Comparison of ENCODE assay signal across 18 mouse cellular contexts in genomic region chr7:104400698-104401097, GRCm38 (mm10). TPM values are rescaled to one million over a fixed set of nuclear protein-coding genes. Genes with fewer than 3 reads are reported as not detected.
DNase-seq lines count a peak whose midpoint lies in the region; ATAC-seq and TF ChIP-seq lines count a peak whose summit lies in the region.
"Had no signal": no experiment of that assay in that cellular context is flagged by ENCODE, and none has a peak within 500 bp of the region (broad histone marks: within the 10 kb centered on the region; RNA-seq: fewer than 3 reads in every experiment).

TSS of gene Trim30c (minus strand) at chr7:104400837.

- peak within 1 kb of the TSS; percentile 22; the same call in 1 of the 2 replicates for H3K27ac ChIP-seq in small intestine, adult 2 months (ENCODE audit: insufficient read depth, low read depth, low read length)
- H3K27ac ChIP-seq in limb, embryonic 10.5 days = no peak within 1 kb of the TSS
- H3K27ac ChIP-seq: embryonic facial prominence, embryonic 12.5 days; liver, embryonic 15.5 days; stomach, embryonic 15.5 days had no signal

- H3K4me3 ChIP-seq in small intestine, adult 2 months (ENCODE audit: low read depth, low read length) = no peak within 1 kb of the TSS
- H3K4me3 ChIP-seq in limb, embryonic 10.5 days = no peak within 1 kb of the TSS
- H3K4me3 ChIP-seq: embryonic facial prominence, embryonic 12.5 days; liver, embryonic 15.5 days; stomach, embryonic 15.5 days had no signal

- DNase-seq in lung, postnatal 36 days = peak; percentile 3
- DNase-seq in lung, postnatal 10 days = no peak
- peak; percentile 4 to 15 for DNase-seq in CD8-positive naive resting alpha-beta T cell, adult 2 months (ENCODE audit: low read depth in 2 of 2, low spot score in 2 of 2)
- no peak for DNase-seq in limb, embryonic 10.5 days (ENCODE audit: low spot score)
- no peak for DNase-seq in cerebellum, postnatal 10 days
- DNase-seq: cerebellum, postnatal 14 days; layer of hippocampus, adult 9-11 months; thymus, postnatal 14 days had no signal

- 56% methylated on average over 1 of the region's 1 CpGs for WGBS in small intestine, adult 2 months
- WGBS in limb, embryonic 10.5 days = 75% methylated on average over 1 of the region's 1 CpGs

- TF ChIP-seq CTCF in small intestine, adult 2 months (IDR thresholded peaks at IDR 0.05; ENCODE audit: extremely low read depth, insufficient read length, insufficient replicate concordance, low read depth, low read length) = no peak

- TF ChIP-seq POLR2A in small intestine, adult 2 months (IDR thresholded peaks at IDR 0.05; ENCODE audit: low read depth, low read length) = no peak

- H3K27me3 ChIP-seq in small intestine, adult 2 months (ENCODE audit: control insufficient read depth, insufficient read depth, low read length) = no peaks in the 10 kb centered on the region
- no peaks in the 10 kb centered on the region for H3K27me3 ChIP-seq in limb, embryonic 10.5 days (ENCODE audit: low read depth, poor library complexity, severe bottlenecking)
- H3K27me3 ChIP-seq: embryonic facial prominence, embryonic 12.5 days; liver, embryonic 15.5 days; stomach, embryonic 15.5 days had no signal

- H3K36me3 ChIP-seq in small intestine, adult 2 months (ENCODE audit: control insufficient read depth, insufficient read depth, low read length) = no peaks in the 10 kb centered on the region
- no peaks in the 10 kb centered on the region for H3K36me3 ChIP-seq in limb, embryonic 10.5 days
- H3K36me3 ChIP-seq: embryonic facial prominence, embryonic 12.5 days; G1E; liver, embryonic 15.5 days; stomach, embryonic 15.5 days had no signal

- no peaks in the 10 kb centered on the region for H3K9me3 ChIP-seq in limb, embryonic 10.5 days (replicated peaks)
- H3K9me3 ChIP-seq: embryonic facial prominence, embryonic 12.5 days; G1E; liver, embryonic 15.5 days; stomach, embryonic 15.5 days had no signal

- H3K4me1 ChIP-seq in small intestine, adult 2 months (ENCODE audit: control insufficient read depth, insufficient read depth, insufficient read length, low read length) = no peaks in the 10 kb centered on the region
- no peaks in the 10 kb centered on the region for H3K4me1 ChIP-seq in limb, embryonic 10.5 days
- H3K4me1 ChIP-seq: embryonic facial prominence, embryonic 12.5 days; liver, embryonic 15.5 days; stomach, embryonic 15.5 days had no signal

- peak; percentile 62 to 71 for ATAC-seq in hematopoietic stem cell, adult 5-6 weeks (replicated peaks in 1 of 2; ENCODE audit: insufficient read depth in 1 of 2, low FRiP score in 2 of 2, low TSS enrichment in 1 of 2, low read depth in 1 of 2, poor library complexity in 2 of 2, severe bottlenecking in 2 of 2)
- no peak for ATAC-seq in cerebellum, adult (ENCODE audit: insufficient number of reproducible peaks, low FRiP score, low TSS enrichment)
- ATAC-seq: hindbrain, embryonic 16.5 days had no signal

RNA-seq across cellular contexts. Expression of gene Trim30c, which starts in this region (rescaled TPM):
- total RNA-seq in hematopoietic stem cell, adult 5-6 weeks (2017) = 2.8 and 5.3 TPM in 2 replicates
- not detected in 2 replicates for polyA plus RNA-seq in small intestine, adult 2 months (2012; rRNA removed)
- not detected in 2 replicates for polyA plus RNA-seq in limb, embryonic 10.5 days (2016; fragmentation: Nextera tagmentation; extraction: Ambion mirVana)
- total RNA-seq: G1E; left cerebral cortex, postnatal 36 days; megakaryocyte-erythroid progenitor cell, adult 5-6 weeks had no signal
- polyA plus RNA-seq: G1E had no signal

Comparison
In these comparisons a context has a peak if more than half of its experiments do, and no peak if none do; other contexts are left out.
1. DNase-seq: peak in lung, postnatal 36 days (single experiment) and CD8-positive naive resting alpha-beta T cell, adult 2 months (2 of 2); none in lung, postnatal 10 days (single experiment), limb, embryonic 10.5 days (single experiment) and cerebellum, postnatal 10 days (0 of 2).